Mouse (Mus musculus): ENCODE measurements around the gene Yipf1. TPM values are rescaled to one million over a fixed set of nuclear protein-coding genes. Genes with fewer than 3 reads are reported as not detected.

Yipf1 gene
- polyA plus RNA-seq, 1 experiment from 2014 or later = 71.7 TPM

DNA sequence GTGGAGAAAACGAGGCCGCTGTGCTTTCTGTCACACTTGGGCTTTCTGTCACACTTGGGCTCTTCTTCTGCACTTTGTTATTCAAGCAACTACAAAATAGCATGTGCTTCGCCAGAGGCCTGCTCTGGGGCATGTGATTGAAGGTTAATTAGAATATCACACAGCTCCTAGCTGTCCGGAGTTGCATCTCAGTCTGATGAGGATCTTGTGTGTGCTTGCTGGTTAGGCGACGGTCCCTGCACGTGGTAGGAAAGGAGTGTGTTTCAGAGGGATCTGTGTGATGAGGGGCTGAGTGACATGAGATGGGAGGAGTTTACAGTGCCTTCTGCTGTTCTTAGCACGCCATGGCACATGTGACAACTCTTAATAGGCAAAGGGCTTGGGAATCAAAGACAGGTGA lies 73.3 kb downstream of the Yipf1 start:
- no peaks in the 10 kb centered on the region for H3K36me3 ChIP-seq (ENCODE audit: insufficient read depth, low read length)
- no peaks in the 10 kb centered on the region for H3K27me3 ChIP-seq (replicated peaks; ENCODE audit: insufficient read depth, low read length)
- no peak overlapping the region for H3K4me3 ChIP-seq (ENCODE audit: low read depth, low read length)
- no peak for TF ChIP-seq EP300 (IDR thresholded peaks at IDR 0.05)
- TF ChIP-seq CTCF (IDR thresholded peaks at IDR 0.05) = no peak
- H3K9me3 ChIP-seq (ENCODE audit: low read length) = no peaks in the 10 kb centered on the region
- 94% methylated on average over 8 of the region's 8 CpGs for WGBS
- H3K9ac ChIP-seq (replicated peaks; ENCODE audit: low read depth) = no peak overlapping the region
- DNase-seq (ENCODE audit: low spot score) (no peak), ATAC-seq (no peak)
- H3K4me1 ChIP-seq (ENCODE audit: insufficient read depth, low read depth, low read length) = no peaks in the 10 kb centered on the region
- H3K4me2 ChIP-seq (replicated peaks; ENCODE audit: low read depth, low read length) = no peak overlapping the region
- H3K27ac ChIP-seq (ENCODE audit: low read length) = no peak overlapping the region

GRCm38 (mm10) chr4:107388291-107388690 lies 74.1 kb downstream of the Yipf1 start:
- Histone ChIP-seq H3K36me3 (ENCODE audit: insufficient read depth, low read length) (no peaks in the 10 kb centered on the region), H3K9ac (replicated peaks; ENCODE audit: low read depth) (no peak overlapping the region), H3K4me3 (ENCODE audit: low read depth, low read length) (no peak overlapping the region), H3K4me2 (replicated peaks; ENCODE audit: low read depth, low read length) (no peak overlapping the region), H3K9me3 (ENCODE audit: low read length) (no peaks in the 10 kb centered on the region), H3K27me3 (replicated peaks; ENCODE audit: insufficient read depth, low read length) (no peaks in the 10 kb centered on the region), H3K27ac (ENCODE audit: low read length) (no peak overlapping the region), H3K4me1 (ENCODE audit: insufficient read depth, low read depth, low read length) (no peaks in the 10 kb centered on the region)
- WGBS = 71% methylated on average over 1 of the region's 2 CpGs
- TF ChIP-seq CTCF (IDR thresholded peaks at IDR 0.05) = no peak
- no peak for TF ChIP-seq EP300 (IDR thresholded peaks at IDR 0.05)
- ATAC-seq (no peak), DNase-seq (ENCODE audit: low spot score) (no peak)

DNA sequence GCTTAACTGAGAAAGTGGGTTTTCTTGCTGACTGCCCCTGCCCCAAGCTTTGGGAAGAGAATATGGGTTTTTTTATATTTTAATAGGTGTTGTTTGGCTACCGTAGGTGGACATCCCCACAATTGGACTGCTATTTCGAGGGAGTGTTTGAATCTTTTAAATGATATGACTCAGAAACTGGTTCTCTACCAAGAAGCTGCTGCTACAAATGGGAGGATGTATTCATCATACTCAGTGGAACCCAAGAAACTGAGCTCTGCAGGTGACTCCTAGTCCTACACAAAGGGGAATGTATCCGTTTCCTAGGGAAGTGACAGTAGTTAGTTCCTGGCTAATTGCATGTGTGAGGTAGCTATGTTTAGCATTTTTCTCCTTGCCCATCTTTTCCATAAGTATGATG lies 75.2 kb downstream of the Yipf1 start:
- 98% methylated on average over 3 of the region's 3 CpGs for WGBS
- H3K4me2 ChIP-seq (replicated peaks; ENCODE audit: low read depth, low read length) = no peak overlapping the region

DNA sequence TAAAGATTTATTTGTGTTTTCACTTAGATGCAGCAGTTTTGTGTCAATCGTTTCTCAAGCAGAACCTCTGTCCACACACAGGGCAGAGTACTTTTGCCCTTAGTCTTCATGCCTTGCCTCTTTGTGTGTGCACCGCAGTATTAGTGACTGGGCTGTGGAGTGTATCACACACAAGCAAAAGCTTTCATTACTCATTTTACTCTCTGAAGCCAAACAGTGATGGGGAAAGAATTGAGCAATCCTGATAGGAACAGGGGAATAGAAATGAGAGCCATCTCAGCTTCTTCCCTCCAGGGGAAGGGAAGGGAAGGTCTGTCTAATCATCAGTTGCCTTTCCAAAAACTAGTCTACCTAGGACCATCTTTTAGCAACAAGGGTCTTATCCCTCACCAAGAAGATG lies 79.6 kb downstream of the Yipf1 start:
- Histone ChIP-seq H3K9me3 (ENCODE audit: low read length) (no peaks in the 10 kb centered on the region), H3K9ac (replicated peaks; ENCODE audit: low read depth) (no peak overlapping the region), H3K4me3 (ENCODE audit: low read depth, low read length) (no peak overlapping the region), H3K27ac (ENCODE audit: low read length) (no peak overlapping the region), H3K4me2 (replicated peaks; ENCODE audit: low read depth, low read length) (no peak overlapping the region), H3K36me3 (ENCODE audit: insufficient read depth, low read length) (no peaks in the 10 kb centered on the region), H3K4me1 (ENCODE audit: insufficient read depth, low read depth, low read length) (no peaks in the 10 kb centered on the region), H3K27me3 (replicated peaks; ENCODE audit: insufficient read depth, low read length) (no peaks in the 10 kb centered on the region)
- WGBS = 92% methylated on average over 2 of the region's 2 CpGs
- TF ChIP-seq EP300 (IDR thresholded peaks at IDR 0.05) (no peak), CTCF (IDR thresholded peaks at IDR 0.05) (no peak)
- DNase-seq (ENCODE audit: low spot score) = no peak
- no peak for ATAC-seq

More for the DNA sequence above, 75.2 kb downstream of the Yipf1 start:
- Histone ChIP-seq H3K27ac (ENCODE audit: low read length) (no peak overlapping the region), H3K4me3 (ENCODE audit: low read depth, low read length) (no peak overlapping the region), H3K9ac (replicated peaks; ENCODE audit: low read depth) (no peak overlapping the region), H3K27me3 (replicated peaks; ENCODE audit: insufficient read depth, low read length) (no peaks in the 10 kb centered on the region), H3K4me1 (ENCODE audit: insufficient read depth, low read depth, low read length) (no peaks in the 10 kb centered on the region), H3K9me3 (ENCODE audit: low read length) (no peaks in the 10 kb centered on the region), H3K36me3 (ENCODE audit: insufficient read depth, low read length) (no peaks in the 10 kb centered on the region)
- no peak for TF ChIP-seq CTCF (IDR thresholded peaks at IDR 0.05)
- TF ChIP-seq EP300 (IDR thresholded peaks at IDR 0.05) = no peak
- ATAC-seq (no peak), DNase-seq (ENCODE audit: low spot score) (no peak)

Other genes with a start within 250 kb of the Yipf1 start
- gene Mrpl37, start 247.5 kb upstream of the Yipf1 start, polyA plus RNA-seq (2015; fragmentation: Nextera tagmentation; extraction: Ambion mirVana) = 48.4 and 53.4 TPM in 2 replicates
- 4.9 and 5.4 TPM in 2 replicates for gene Cyb5rl, start 247.4 kb upstream of the Yipf1 start, polyA plus RNA-seq (2015; fragmentation: Nextera tagmentation; extraction: Ambion mirVana)
- 0.08 and 0.14 TPM in 2 replicates for gene Cdcp2, start 217.5 kb upstream of the Yipf1 start, polyA plus RNA-seq (2015; fragmentation: Nextera tagmentation; extraction: Ambion mirVana)
- 790 and 798 TPM in 2 replicates for gene Tmem59, start 136.0 kb upstream of the Yipf1 start, polyA plus RNA-seq (2015; fragmentation: Nextera tagmentation; extraction: Ambion mirVana)
- gene Tceanc2, start 135.2 kb upstream of the Yipf1 start, polyA plus RNA-seq (2015; fragmentation: Nextera tagmentation; extraction: Ambion mirVana) = 20.7 and 22.0 TPM in 2 replicates
- 3.5 and 3.8 TPM in 2 replicates for gene Ldlrad1, start 105.2 kb upstream of the Yipf1 start, polyA plus RNA-seq (2015; fragmentation: Nextera tagmentation; extraction: Ambion mirVana)
- 37.8 and 41.3 TPM in 2 replicates for gene Lrrc42, start 60.8 kb upstream of the Yipf1 start, polyA plus RNA-seq (2015; fragmentation: Nextera tagmentation; extraction: Ambion mirVana)
- 44.6 and 51.3 TPM in 2 replicates for gene Hspb11, start 60.8 kb upstream of the Yipf1 start, polyA plus RNA-seq (2015; fragmentation: Nextera tagmentation; extraction: Ambion mirVana)
- 0.33 and 0.82 TPM in 2 replicates for gene Dio1, start 7.2 kb upstream of the Yipf1 start, polyA plus RNA-seq (2015; fragmentation: Nextera tagmentation; extraction: Ambion mirVana)
- 4.6 and 4.7 TPM in 2 replicates for gene Ndc1, start 53.4 kb downstream of the Yipf1 start, polyA plus RNA-seq (2015; fragmentation: Nextera tagmentation; extraction: Ambion mirVana)
- 0.52 and 0.76 TPM in 2 replicates for gene Glis1, start 120.2 kb downstream of the Yipf1 start, polyA plus RNA-seq (2015; fragmentation: Nextera tagmentation; extraction: Ambion mirVana)

All from lung, postnatal 0 days (tissue).